Mouse (Mus musculus) spleen, postnatal 14 days (tissue): ENCODE measurements around the gene Dock2.

Experiments
- DNase-seq, 2 experiments: peaks; one replicate each; pipeline ENCODE4 v3.0.0; 2021 to 2022; ENCODE audit warnings: low spot score in 2 of 2

Dock2 gene

DNA sequence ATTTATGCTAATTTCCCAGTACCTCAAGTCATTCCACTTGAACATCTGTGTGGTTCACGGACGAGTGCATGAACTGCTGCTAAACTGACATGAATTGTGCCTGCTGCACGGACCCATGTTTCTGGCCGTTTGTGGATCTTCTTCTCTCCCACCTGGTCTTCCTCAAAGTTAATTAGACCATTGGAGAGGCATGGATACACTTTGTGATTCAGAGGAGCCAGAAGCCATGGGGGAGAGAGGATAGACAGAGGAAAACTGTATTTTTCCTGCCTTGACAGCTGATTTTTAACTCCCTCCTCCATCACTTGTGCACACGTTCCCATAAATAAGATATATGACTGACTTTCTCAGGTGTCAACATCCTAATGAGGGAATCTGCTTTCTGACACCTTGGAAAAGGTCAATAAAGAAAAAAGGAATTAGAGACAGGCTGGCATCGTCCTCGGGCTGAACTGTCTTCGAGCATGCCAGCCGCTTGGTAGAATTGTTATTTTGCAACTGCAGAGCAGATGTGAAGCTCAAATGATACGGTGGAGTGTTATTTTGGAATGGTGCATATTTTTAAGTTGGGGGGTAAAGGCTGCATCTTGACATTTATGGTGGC lies 434.1 kb downstream of the Dock2 start:
- DNase-seq = no peak

DNA sequence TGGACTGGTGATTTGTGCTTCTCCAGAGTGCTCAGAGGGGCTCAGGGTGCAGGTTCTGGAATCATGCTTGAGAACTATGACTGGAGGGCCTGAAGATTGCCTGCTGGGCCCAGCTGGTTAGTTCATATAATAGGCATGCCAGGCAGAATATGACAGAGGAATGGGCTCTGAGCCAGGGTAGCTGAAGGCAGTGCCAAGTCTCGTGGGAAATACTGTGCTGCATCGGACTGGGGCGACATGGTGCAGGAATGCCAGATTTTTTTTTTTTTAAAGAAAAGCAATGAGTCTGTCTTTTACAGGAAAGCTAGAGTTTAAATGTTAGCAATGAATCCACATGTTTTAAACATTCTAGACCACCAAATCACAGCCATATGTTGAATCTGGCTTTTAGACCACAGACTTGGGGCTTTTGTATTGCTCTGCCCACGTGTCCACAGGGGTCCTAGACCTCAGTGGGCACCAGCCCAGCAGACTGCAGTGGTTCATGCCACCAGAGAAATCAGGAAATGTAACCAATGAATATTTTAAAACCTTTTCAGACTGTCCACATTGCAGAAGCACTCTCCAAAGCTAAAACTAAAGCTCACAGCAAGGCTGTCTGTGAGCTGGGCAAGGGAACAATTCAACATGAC lies 435.3 kb downstream of the Dock2 start:
- DNase-seq = no peak

GRCm38 (mm10) chr11:34344310-34344709 lies 439.4 kb downstream of the Dock2 start:
- DNase-seq = no peak

DNA sequence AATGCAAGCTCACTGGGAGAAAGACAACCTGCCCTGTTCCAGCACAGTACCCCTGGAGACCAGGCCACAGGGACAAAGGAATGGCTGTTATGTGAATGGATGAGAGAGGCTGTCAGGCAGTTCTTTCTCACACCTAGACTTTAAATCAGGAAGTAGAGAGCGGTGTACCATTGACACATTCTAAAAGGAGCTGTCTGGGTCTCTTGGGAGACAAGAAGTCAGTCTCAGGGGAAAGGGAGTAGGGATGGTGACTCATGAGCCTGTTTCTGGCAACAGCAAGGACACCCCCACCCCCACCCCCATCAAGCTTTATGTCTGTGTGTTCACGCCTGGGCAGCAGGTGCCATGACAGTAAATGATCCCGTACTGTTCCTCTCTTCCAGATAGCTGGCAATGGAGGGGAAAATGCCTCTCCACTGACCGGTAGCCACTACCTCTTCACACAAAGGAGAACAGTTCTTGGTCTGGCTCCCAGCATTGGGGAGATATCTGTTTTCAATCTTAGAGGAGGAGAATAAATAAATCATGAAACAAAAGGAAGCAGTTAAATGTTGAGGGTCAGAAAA lies 439.9 kb downstream of the Dock2 start:
- DNase-seq = no peak

DNA sequence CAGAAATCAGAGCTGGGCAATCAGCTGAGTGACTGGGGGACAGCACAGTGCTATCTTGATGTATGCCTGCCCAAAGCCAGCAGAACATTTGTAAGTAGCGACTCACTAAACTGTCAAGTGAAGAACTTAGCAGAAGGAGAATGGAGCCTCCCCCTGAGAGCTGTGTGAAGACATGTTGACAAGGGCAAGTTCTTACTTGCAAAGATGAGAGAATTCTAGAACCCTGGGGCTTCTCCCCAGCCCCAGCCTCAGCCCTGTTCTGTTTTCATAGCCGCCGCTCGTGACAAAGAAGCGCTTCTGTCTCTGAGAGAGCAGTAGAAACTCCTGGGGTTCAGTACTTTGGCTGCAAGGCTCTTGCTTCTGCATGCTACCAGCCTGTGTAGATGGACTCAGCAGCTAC lies 444.0 kb downstream of the Dock2 start:
- DNase-seq = no peak

- DNase-seq = no peak
Observed at GRCm38 (mm10) chr11:34337907-34338306, 445.8 kb downstream of the Dock2 start.

GRCm38 (mm10) chr11:34332344-34333031 lies 451.2 kb downstream of the Dock2 start:
- DNase-seq = no peak

GRCm38 (mm10) chr11:34323664-34324063 lies 460.0 kb downstream of the Dock2 start:
- no peak for DNase-seq

- no peak for DNase-seq
Observed at GRCm38 (mm10) chr11:34319282-34319681, 464.4 kb downstream of the Dock2 start.

GRCm38 (mm10) chr11:34317001-34317400 lies 466.7 kb downstream of the Dock2 start:
- no peak for DNase-seq

GRCm38 (mm10) chr11:34316176-34316575 lies 467.5 kb downstream of the Dock2 start:
- no peak for DNase-seq

DNA sequence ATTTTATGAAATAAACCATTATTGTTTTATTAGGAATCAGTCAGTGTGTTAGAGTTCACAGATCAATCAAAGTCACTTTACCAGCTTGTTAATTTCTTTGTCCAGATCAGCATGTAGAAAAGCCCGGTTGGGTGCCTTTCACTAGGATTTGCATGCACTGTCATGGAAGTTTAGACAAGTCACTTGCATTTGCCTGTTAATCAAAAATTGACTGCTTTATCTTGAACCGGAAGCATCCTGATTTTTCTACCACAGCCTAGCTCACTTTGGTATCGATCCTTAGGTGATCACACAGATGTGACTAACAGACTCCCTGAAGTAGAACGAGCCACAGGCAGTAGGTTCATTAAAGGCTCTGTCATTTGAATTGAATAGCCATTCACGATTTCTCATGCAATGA lies 468.3 kb downstream of the Dock2 start:
- no peak for DNase-seq

GRCm38 (mm10) chr11:34314534-34315379 lies 468.9 kb downstream of the Dock2 start, which contains the start of gene Fam196b:
Gene Fam196b (plus strand): TSS chr11:34314822.
- DNase-seq = no peak

DNA sequence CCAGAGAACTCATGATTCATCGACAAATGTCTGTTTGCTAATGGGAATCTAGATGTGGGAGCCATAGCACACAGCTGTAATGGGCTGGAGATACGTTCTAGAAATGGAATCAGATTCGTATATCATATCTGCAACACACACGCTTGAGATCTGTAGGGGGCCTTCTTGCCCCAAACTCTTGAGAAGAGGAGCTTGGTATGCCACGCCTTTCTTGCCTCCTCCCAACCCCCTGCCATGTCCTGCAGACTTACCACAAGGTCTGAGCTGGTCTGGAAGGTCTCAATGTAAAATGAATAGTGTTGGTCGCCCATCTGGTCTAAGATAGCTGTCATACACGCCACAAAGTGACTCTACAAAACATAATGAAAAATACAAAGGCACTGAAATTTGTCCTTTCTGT lies 471.5 kb downstream of the Dock2 start:
- no peak for DNase-seq

GRCm38 (mm10) chr11:34311717-34312116 lies 472.0 kb downstream of the Dock2 start:
- no peak for DNase-seq

GRCm38 (mm10) chr11:34309360-34309759 lies 474.3 kb downstream of the Dock2 start:
- no peak for DNase-seq

DNA sequence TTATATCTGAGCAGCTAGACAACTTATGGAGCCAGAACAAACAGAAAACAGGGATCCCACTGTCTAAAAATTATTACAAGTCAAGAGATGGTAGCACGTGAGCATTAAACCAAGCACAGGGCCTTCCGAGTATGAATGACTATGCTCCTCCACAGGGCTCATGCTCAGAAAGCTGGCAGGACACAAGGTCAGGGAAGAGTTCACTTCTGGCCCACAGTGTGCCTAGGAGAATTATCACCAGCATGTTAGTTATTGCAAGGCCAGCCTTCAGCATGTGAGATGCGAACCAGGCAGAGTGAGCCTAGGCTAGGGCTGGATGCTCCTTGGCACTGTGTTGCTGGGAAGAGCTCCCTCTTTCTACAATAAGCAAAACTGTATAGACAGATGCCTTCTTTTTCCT lies 475.0 kb downstream of the Dock2 start:
- no peak for DNase-seq

DNA sequence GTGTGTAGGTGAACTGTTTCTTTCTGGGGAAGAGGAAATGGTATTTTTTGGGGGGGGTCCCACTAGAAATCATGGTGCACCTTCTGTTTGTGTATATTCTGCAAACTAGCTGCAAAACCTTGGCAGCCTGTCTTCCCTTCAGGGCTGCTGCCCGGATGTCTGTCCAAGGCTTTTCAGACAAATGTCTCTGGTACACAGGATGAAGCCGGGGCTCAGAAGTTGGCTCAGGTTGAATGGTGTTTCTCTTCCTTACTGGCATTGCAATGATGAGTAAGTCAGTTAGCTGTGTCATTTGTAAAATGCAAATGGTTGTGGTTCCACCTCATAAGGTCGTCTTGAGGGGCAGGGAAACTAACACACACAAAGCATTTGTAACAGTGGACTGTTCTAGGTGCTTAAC lies 477.5 kb downstream of the Dock2 start:
- DNase-seq = no peak

- no peak for DNase-seq
Observed at GRCm38 (mm10) chr11:34300064-34300463, 483.6 kb downstream of the Dock2 start.

- DNase-seq = no peak
Observed at GRCm38 (mm10) chr11:34299550-34299949, 484.1 kb downstream of the Dock2 start.

GRCm38 (mm10) chr11:34297698-34298378 lies 485.9 kb downstream of the Dock2 start:
- no peak for DNase-seq
